Mouse (Mus musculus) small intestine, adult 2 months (tissue): ENCODE data around the gene Gstp1. TPM values are rescaled to one million over a fixed set of nuclear protein-coding genes. Genes with fewer than 3 reads are reported as not detected.
A peak's percentile ranks its signal among the peaks of the same experiment; 100 is the strongest.

ENCODE experiments used
- H3K27ac ChIP-seq: fragments of 200-500 bp; 2 replicates; pipeline ENCODE4 v1.5.1; 2012; ENCODE audit warnings: low read depth, low read length, control low read depth, inconsistent platforms; ENCODE audit not compliant: insufficient read depth
- H3K27me3 ChIP-seq: fragments of 200-500 bp; 2 replicates; pipeline ENCODE4 v1.6.1; 2012; ENCODE audit warnings: mild to moderate bottlenecking, moderate library complexity, low read length, inconsistent platforms; ENCODE audit not compliant: control insufficient read depth, insufficient read depth
- H3K36me3 ChIP-seq: fragments of 200-500 bp; 2 replicates; pipeline ENCODE4 v1.6.1; 2012; ENCODE audit warnings: mild to moderate bottlenecking, low read length, control low read depth, inconsistent platforms; ENCODE audit not compliant: control insufficient read depth, insufficient read depth
- H3K4me1 ChIP-seq: fragments of 200-500 bp; 2 replicates; pipeline ENCODE4 v1.6.1; 2012; ENCODE audit warnings: low read length, inconsistent platforms, mixed read lengths; ENCODE audit not compliant: control insufficient read depth, insufficient read depth, insufficient read length
- H3K4me3 ChIP-seq: fragments of 200-500 bp; 2 replicates; pipeline ENCODE4 v1.5.1; 2012; ENCODE audit warnings: low read depth, mild to moderate bottlenecking, control low read depth, inconsistent platforms, low read length, moderate library complexity
- CTCF ChIP-seq: fragments of 200-500 bp; IDR thresholded peaks from 2 replicates; pipeline ENCODE4 v1.5.1; 2012; ENCODE audit warnings: low read depth, mild to moderate bottlenecking, control low read depth, inconsistent platforms, low read length, moderate library complexity, mixed read lengths; ENCODE audit not compliant: insufficient replicate concordance, insufficient read length; ENCODE audit errors: extremely low read depth
- POLR2A ChIP-seq: fragments of 200-500 bp; IDR thresholded peaks from 2 replicates; pipeline ENCODE4 v1.6.1; 2012; ENCODE audit warnings: low read depth, mild to moderate bottlenecking, control low read depth, inconsistent platforms, low read length, moderate library complexity
- WGBS: fragments of 180-500 bp; shearing (Covaris S2); methylation state at CpG from one replicate; pipeline ENCODE4 v1.1.7; 2018; 5-methylcytosine and 5-hydroxymethylcytosine counted together
- polyA plus RNA-seq: library from polyadenylated mRNA; depleted of rRNA; stranded (reverse); fragments of >200 nt; gene quantifications from 2 replicates; pipeline ENCODE4 v1.2.3, GENCODE M21; 2012

The Gstp1 gene
- polyA plus RNA-seq, 1 experiment = 1,214 TPM

GRCm38 (mm10) chr19:4004331-4004730 lies 33.5 kb downstream of the Gstp1 start:
- H3K4me1 ChIP-seq = peaks cover 20% of the 10 kb centered on the region
- TF ChIP-seq CTCF = no peak
- TF ChIP-seq POLR2A = no peak
- 92% methylated on average over 15 of the region's 15 CpGs for whole genome bisulfite sequencing
- H3K36me3 ChIP-seq = peaks cover 35% of the 10 kb centered on the region
- no peaks in the 10 kb centered on the region for H3K27me3 ChIP-seq
- no peak overlapping the region for H3K27ac ChIP-seq
- H3K4me3 ChIP-seq = no peak overlapping the region

- peaks cover 29% of the 10 kb centered on the region for H3K36me3 ChIP-seq
- no peak overlapping the region for H3K27ac ChIP-seq
- TF ChIP-seq POLR2A = no peak
- no peak for TF ChIP-seq CTCF
- H3K4me3 ChIP-seq = no peak overlapping the region
- H3K4me1 ChIP-seq = peaks cover 25% of the 10 kb centered on the region
- no peaks in the 10 kb centered on the region for H3K27me3 ChIP-seq
- 86% methylated on average over 12 of the region's 12 CpGs for WGBS
Observed at GRCm38 (mm10) chr19:4003641-4004040, 34.1 kb downstream of the Gstp1 start.

- Histone ChIP-seq H3K36me3 (peaks cover 23% of the 10 kb centered on the region), H3K4me1 (peaks cover 25% of the 10 kb centered on the region), H3K27ac (no peak within 1 kb of the TSS), H3K4me3 (no peak within 1 kb of the TSS), H3K27me3 (no peaks in the 10 kb centered on the region)
- TF ChIP-seq CTCF = no peak
- no peak for TF ChIP-seq POLR2A
- WGBS = 97% methylated on average over 1 of the region's 1 CpGs
Observed at GRCm38 (mm10) chr19:4003112-4003511, 34.7 kb downstream of the Gstp1 start, which contains the start of gene Doc2g. Gene Doc2g, plus strand, starts transcription at chr19:4003313.

- Histone ChIP-seq H3K4me3 (no peak overlapping the region), H3K27ac (no peak overlapping the region), H3K27me3 (no peaks in the 10 kb centered on the region), H3K36me3 (peaks cover 12% of the 10 kb centered on the region), H3K4me1 (peaks cover 32% of the 10 kb centered on the region)
- TF ChIP-seq POLR2A (no peak), CTCF (no peak)
- 68% methylated on average over 5 of the region's 5 CpGs for WGBS
Observed at GRCm38 (mm10) chr19:4001752-4002151, 36.0 kb downstream of the Gstp1 start.

GRCm38 (mm10) chr19:4000949-4001525 lies 36.7 kb downstream of the Gstp1 start:
- H3K4me1 ChIP-seq = peaks cover 36% of the 10 kb centered on the region
- TF ChIP-seq POLR2A = no peak
- TF ChIP-seq CTCF = peak; percentile 10; the same call in 1 of the 2 replicates
- peaks cover 6% of the 10 kb centered on the region for H3K36me3 ChIP-seq
- H3K4me3 ChIP-seq = peak overlapping the region; percentile 71
- H3K27me3 ChIP-seq = no peaks in the 10 kb centered on the region
- H3K27ac ChIP-seq = peak overlapping the region; percentile 92
- 19% methylated on average over 17 of the region's 17 CpGs for WGBS

GRCm38 (mm10) chr19:4000119-4000900 lies 37.5 kb downstream of the Gstp1 start, which contains the start of the genes Nudt8 and Gm49405:
Gene Nudt8, plus strand, starts transcription at chr19:4000580.
Gene Gm49405, plus strand, starts transcription at chr19:4000626.
- Histone ChIP-seq H3K36me3 (no peaks in the 10 kb centered on the region; the same call in 1 of the 2 replicates), H3K4me3 (peak within 1 kb of the TSS; percentile 71), H3K4me1 (peaks cover 36% of the 10 kb centered on the region), H3K27ac (peak within 1 kb of the TSS; percentile 92), H3K27me3 (no peaks in the 10 kb centered on the region)
- TF ChIP-seq CTCF (peak; percentile 80), POLR2A (peak; percentile 83)
- under 1% methylated on average over 64 of the region's 64 CpGs for WGBS

GRCm38 (mm10) chr19:3999121-3999730 lies 38.6 kb downstream of the Gstp1 start:
- 0 out of 2 replicates have a peak, but pooled peaks have one; percentile 4 for TF ChIP-seq CTCF
- no peak for TF ChIP-seq POLR2A
- 85% methylated on average over 9 of the region's 9 CpGs for WGBS
- H3K27ac ChIP-seq = peak overlapping the region; percentile 90

More at GRCm38 (mm10) chr19:3999121-3999730, 38.6 kb downstream of the Gstp1 start:
- Histone ChIP-seq H3K27me3 (no peaks in the 10 kb centered on the region), H3K4me3 (no peak overlapping the region), H3K4me1 (peaks cover 36% of the 10 kb centered on the region), H3K36me3 (no peaks in the 10 kb centered on the region)
